Comparison of ENCODE assay signal across 24 mouse cellular contexts in the genomic region with DNA sequence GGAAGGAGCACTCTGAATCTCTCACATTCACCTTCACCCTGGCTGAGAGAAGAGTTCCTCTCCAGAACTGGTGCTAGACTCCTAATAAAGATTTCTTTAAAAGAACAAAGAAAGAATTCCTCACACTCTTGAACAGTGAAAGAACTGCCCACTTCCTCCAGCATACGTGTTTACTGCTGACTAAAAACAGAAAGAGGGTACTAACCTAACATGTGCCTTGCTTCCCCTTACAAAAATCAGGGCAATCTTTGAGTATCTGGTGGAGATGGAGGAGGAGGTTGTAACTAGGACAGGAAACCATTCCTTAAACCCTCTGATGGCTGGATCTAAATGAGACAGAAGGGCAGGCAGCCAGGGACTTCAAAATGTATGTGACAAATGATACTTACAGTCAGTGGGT.
"Had no signal": no experiment of that assay in that cellular context is flagged by ENCODE, and none has a peak within 500 bp of the region (broad histone marks: within the 10 kb centered on the region; RNA-seq: fewer than 3 reads in every experiment).

No protein-coding gene starts in this region.

- ATAC-seq: hindbrain, postnatal 0 days; intestine, embryonic 15.5 days; intestine, postnatal 0 days; liver, embryonic 12.5 days had no signal

- H3K27me3 ChIP-seq: heart, embryonic 12.5 days; hindbrain, embryonic 13.5 days; hindbrain, embryonic 15.5 days; intestine, embryonic 15.5 days; kidney, embryonic 15.5 days; limb, embryonic 13.5 days; limb, embryonic 15.5 days; liver, embryonic 12.5 days had no signal

- H3K4me3 ChIP-seq: heart, embryonic 10.5 days; heart, embryonic 12.5 days; hindbrain, embryonic 13.5 days; hindbrain, embryonic 15.5 days; intestine, embryonic 15.5 days; kidney, embryonic 15.5 days; layer of hippocampus, adult 2 months; left cerebral cortex, adult 2 months; limb, embryonic 13.5 days; limb, embryonic 15.5 days; liver, embryonic 12.5 days had no signal

- DNase-seq: gastrocnemius, postnatal 14 days; gastrocnemius, postnatal 36 days; heart, adult 18-20 months; heart, postnatal 10 days; heart, postnatal 4 days; kidney, adult 2 months; kidney, adult 9 months; kidney, postnatal 14 days; kidney, postnatal 4 days; left cerebral cortex, postnatal 4 days had no signal

- H3K36me3 ChIP-seq: heart, embryonic 10.5 days; heart, embryonic 12.5 days; hindbrain, embryonic 13.5 days; hindbrain, embryonic 15.5 days; intestine, embryonic 15.5 days; kidney, embryonic 15.5 days; limb, embryonic 13.5 days; limb, embryonic 15.5 days; liver, embryonic 12.5 days had no signal

- H3K9me3 ChIP-seq: intestine, embryonic 15.5 days had no signal

- H3K4me1 ChIP-seq: heart, embryonic 10.5 days; heart, embryonic 12.5 days; hindbrain, embryonic 13.5 days; hindbrain, embryonic 15.5 days; intestine, embryonic 15.5 days; kidney, embryonic 15.5 days; limb, embryonic 13.5 days; limb, embryonic 15.5 days; liver, embryonic 12.5 days had no signal

- H3K27ac ChIP-seq: heart, embryonic 10.5 days; hindbrain, embryonic 13.5 days; hindbrain, embryonic 15.5 days; hindbrain, postnatal 0 days; intestine, embryonic 15.5 days; kidney, embryonic 15.5 days; kidney, postnatal 0 days; layer of hippocampus, adult 2 months; left cerebral cortex, adult 2 months; limb, embryonic 13.5 days; limb, embryonic 15.5 days; liver, embryonic 12.5 days had no signal
